Mouse (Mus musculus): ENCODE results near the gene Rbfox3. TPM values are rescaled to one million over a fixed set of nuclear protein-coding genes. Genes with fewer than 3 reads are reported as not detected.
A peak's percentile ranks its signal among the peaks of the same experiment; 100 is the strongest.

Rbfox3 gene
- polyA plus RNA-seq, 1 experiment from 2014 or later, result 0.26 TPM

DNA sequence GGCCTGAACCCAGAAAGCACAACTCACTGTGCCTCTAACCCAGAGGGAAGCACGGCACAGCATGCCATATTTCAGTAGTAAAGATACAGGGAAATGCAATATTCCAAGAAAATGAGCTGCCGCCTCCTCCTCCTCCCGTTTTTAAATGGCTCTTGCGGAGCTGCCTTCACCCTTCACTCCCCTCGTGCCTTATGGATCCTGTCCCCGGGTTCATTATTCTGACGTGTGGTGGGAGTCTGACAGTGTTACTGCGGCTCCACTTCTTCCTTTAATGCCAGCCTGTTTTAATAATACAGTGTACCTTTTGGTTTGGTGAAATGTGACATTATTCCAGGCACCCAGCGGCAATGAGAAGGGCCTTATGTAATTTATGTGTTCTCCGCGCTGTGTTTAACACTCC lies 97.5 kb downstream of the Rbfox3 start:
- Histone ChIP-seq H3K36me3 (no peaks in the 10 kb centered on the region), H3K4me1 (replicated peaks) (no peaks in the 10 kb centered on the region), H3K27ac (ENCODE audit: poor library complexity, severe bottlenecking) (no peak overlapping the region), H3K27me3 (replicated peaks) (peaks cover 7% of the 10 kb centered on the region; the same call in 1 of the 2 replicates), H3K9me3 (replicated peaks) (no peaks in the 10 kb centered on the region), H3K9ac (no peak overlapping the region), H3K4me3 (no peak overlapping the region), H3K4me2 (no peak overlapping the region)
- ATAC-seq (ENCODE audit: insufficient number of reproducible peaks, low FRiP score), result no peak
- WGBS, result 70% methylated on average over 11 of the region's 11 CpGs

DNA sequence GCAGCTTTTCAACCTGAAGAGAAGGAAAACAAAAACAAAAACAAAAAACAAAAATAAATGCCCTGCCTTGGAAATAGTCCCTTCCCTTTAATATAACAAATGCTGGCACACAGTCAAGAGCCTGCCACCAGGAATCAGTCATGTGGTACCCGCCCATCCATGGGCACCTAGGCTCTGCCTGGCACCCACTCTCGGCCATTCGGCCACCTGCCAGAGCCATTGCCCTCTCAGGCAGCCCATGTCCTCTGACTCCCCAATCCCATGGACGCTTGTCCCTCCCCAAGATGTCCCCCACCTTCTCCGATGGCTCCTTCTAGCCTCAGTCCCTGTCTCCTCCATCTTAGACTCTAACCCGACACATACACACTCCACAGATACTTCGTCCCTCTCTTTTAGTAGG lies 100.0 kb downstream of the Rbfox3 start:
- ATAC-seq (ENCODE audit: insufficient number of reproducible peaks, low FRiP score), result no peak
- Histone ChIP-seq H3K9ac (no peak overlapping the region), H3K4me2 (no peak overlapping the region), H3K4me3 (no peak overlapping the region), H3K4me1 (replicated peaks) (no peaks in the 10 kb centered on the region), H3K36me3 (no peaks in the 10 kb centered on the region), H3K9me3 (replicated peaks) (no peaks in the 10 kb centered on the region), H3K27me3 (replicated peaks) (peaks cover 14% of the 10 kb centered on the region; the same call in 1 of the 2 replicates), H3K27ac (ENCODE audit: poor library complexity, severe bottlenecking) (no peak overlapping the region)
- WGBS, result 76% methylated on average over 7 of the region's 7 CpGs

DNA sequence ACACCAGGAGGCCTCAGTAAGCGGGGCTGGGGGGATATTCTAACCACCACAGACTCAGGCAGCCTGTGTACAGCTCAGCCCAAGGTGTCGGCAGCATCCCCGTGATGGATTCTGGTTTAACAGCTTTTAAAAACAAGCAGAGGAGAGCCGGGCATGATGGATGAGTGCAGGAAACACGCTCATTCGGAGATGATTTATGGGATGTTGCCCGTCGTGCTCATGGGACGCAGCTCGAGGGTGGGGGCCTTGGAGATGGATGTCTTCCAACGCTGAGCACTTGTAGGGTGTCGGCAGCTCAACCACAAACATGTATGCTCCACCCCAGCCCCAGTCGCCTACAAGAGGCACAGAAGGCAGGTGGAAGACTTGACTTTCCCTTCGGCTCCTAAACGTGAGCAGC lies 103.9 kb downstream of the Rbfox3 start:
- no peak for ATAC-seq (ENCODE audit: insufficient number of reproducible peaks, low FRiP score)
- Histone ChIP-seq H3K36me3 (no peaks in the 10 kb centered on the region), H3K9me3 (replicated peaks) (no peaks in the 10 kb centered on the region), H3K4me1 (replicated peaks) (peaks cover 9% of the 10 kb centered on the region), H3K4me2 (no peak overlapping the region), H3K4me3 (no peak overlapping the region), H3K9ac (no peak overlapping the region), H3K27me3 (replicated peaks) (peaks cover 7% of the 10 kb centered on the region; the same call in 1 of the 2 replicates), H3K27ac (ENCODE audit: poor library complexity, severe bottlenecking) (no peak overlapping the region)
- 62% methylated on average over 15 of the region's 15 CpGs for WGBS

DNA sequence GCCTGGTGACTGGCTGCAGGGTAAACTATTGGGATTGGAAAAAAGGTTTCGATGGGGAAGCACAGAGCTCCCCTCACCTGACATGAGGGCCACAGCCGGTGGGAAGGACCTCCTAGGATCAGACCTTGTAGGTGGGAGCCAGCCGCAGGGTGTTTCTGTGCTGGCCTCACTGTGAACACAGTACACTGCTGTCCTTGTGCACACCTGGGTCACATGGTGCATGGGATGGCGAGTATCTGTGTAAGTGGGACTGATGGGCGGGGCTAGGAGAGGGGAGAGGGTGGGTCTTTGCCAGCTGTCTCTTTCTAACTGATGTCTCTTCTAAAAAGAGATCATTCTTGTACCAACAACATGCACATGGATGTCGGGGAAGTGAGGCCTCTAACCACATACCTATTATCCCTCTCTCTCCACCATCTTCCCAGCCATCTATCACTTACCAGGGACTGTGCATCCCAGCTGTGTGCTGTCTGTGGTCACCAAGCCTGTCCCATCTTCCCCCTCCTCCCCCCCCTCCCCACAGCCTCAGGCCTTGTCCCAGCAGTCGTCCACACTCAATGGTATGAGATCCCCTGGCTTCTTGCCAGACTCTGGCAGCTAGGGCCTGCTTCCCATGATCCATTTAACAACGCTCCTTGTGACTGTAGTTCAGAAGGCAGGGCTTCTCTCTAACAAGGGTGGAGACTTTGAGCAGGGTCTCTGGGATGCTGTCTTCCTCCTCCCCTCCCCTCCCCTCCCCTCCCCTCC lies 116.4 kb downstream of the Rbfox3 start:
- no peak overlapping the region for H3K4me3 ChIP-seq
- 54% methylated on average over 8 of the region's 8 CpGs for WGBS

DNA sequence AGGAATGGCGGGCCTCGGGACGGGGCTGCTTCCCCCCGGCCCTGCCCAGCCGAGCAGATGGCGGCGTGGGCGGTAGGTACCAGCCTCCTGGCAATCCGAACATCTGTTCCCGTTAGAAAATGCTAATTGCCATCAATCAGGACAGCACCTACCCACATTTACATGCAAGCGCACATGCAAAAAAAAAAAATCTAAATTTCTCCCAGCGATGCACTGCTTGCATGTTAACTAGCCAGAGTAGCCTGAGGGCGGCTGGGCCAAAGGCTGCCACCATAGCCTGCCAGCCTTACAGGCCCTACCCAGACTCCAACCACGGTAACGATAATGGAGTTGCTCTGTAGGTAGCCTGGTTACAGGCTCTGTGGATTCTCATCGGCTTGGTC lies 117.8 kb downstream of the Rbfox3 start:
- Histone ChIP-seq H3K9ac (no peak overlapping the region), H3K36me3 (no peaks in the 10 kb centered on the region), H3K4me2 (no peak overlapping the region), H3K9me3 (replicated peaks) (no peaks in the 10 kb centered on the region), H3K27me3 (replicated peaks) (no peaks in the 10 kb centered on the region), H3K4me3 (no peak overlapping the region), H3K4me1 (replicated peaks) (peaks cover 26% of the 10 kb centered on the region), H3K27ac (ENCODE audit: poor library complexity, severe bottlenecking) (no peak overlapping the region)
- ATAC-seq (ENCODE audit: insufficient number of reproducible peaks, low FRiP score), result no peak
- 85% methylated on average over 16 of the region's 16 CpGs for WGBS

More for the DNA sequence above, 116.4 kb downstream of the Rbfox3 start:
- H3K9me3 ChIP-seq (replicated peaks), result no peaks in the 10 kb centered on the region
- H3K27me3 ChIP-seq (replicated peaks), result no peaks in the 10 kb centered on the region
- 0 out of 2 replicates have a peak, but pooled peaks have one; percentile 70 for ATAC-seq (ENCODE audit: insufficient number of reproducible peaks, low FRiP score)
- H3K27ac ChIP-seq (ENCODE audit: poor library complexity, severe bottlenecking), result no peak overlapping the region
- peaks cover 26% of the 10 kb centered on the region for H3K4me1 ChIP-seq (replicated peaks)
- H3K9ac ChIP-seq, result no peak overlapping the region
- no peaks in the 10 kb centered on the region for H3K36me3 ChIP-seq
- no peak overlapping the region for H3K4me2 ChIP-seq

DNA sequence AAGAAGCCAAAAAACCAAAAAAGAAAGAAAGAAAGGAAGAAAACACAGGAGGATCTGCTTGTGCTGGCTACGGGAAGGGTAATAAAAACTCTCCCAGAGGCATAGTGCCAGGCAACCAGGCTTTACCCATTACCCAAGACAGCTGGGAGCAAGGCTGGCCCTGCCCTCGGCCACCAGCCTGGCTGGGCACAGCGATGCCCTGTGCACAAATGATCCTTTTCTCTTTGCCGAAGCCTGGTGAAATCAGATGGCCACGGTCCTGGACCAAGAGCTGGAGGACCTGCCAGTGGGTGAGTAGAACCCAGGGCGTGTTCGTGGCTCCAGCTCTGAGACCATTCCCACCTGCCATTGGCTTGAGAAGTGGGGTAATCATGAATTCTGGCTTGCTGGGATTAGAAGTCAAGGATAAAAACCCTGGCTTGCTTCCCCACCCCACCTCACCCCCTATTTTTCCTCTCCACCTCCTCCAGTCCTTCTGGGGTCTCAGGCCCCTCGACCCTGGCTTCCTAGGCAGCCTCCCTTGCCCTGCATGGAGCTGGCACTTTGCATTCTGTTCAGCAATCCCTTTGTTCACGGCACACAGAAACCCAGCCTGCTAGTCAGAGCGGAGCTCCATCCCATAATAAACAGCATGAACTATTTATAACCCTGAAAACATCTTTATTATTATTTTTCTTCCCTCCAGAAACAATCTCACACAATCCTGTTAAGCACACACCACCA lies 118.3 kb downstream of the Rbfox3 start:
- no peaks in the 10 kb centered on the region for H3K36me3 ChIP-seq
- 75% methylated on average over 10 of the region's 10 CpGs for WGBS

DNA sequence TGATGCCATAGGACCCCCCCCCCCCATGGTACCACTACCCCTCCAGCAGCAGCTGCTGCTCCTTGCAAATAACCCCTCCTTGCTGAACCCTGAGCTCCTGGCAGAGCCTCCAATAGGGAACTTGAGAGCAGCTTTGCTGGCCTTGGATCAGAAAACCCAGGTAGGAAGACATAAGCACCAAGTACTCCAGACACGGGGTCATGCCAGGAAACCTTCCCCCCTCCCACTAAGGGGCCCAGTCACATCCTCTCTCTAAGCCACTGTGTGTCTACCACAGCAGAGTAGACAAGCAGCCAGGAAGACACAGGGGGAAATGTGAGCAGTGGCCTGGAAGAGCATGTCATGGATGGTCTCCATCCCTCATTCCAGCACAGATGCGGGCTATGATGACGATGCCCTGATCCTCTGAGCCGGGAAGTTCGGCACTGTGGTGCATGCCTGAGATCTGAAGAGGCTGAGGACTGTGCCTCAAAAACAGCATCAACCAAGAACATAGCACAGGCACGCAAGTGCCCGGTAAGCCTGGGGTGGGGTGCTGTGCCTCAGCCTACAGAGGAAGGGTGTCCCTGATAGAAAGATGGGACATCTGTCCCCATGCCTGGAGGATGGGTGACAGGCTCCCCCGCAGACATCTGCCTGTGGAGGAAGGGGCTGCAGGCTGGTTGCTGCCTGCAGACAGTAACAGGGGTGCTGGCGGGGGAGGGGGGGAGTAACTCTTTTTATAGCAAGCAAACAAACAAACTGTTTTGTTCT lies 119.1 kb downstream of the Rbfox3 start:
- no peaks in the 10 kb centered on the region for H3K27me3 ChIP-seq (replicated peaks)
- H3K9ac ChIP-seq, result no peak overlapping the region
- 0 out of 2 replicates have a peak, but pooled peaks cover 4% of the 10 kb centered on the region for H3K9me3 ChIP-seq (replicated peaks)
- ATAC-seq (ENCODE audit: insufficient number of reproducible peaks, low FRiP score), result no peak
- H3K4me1 ChIP-seq (replicated peaks), result peaks cover 26% of the 10 kb centered on the region
- H3K27ac ChIP-seq (ENCODE audit: poor library complexity, severe bottlenecking), result no peak overlapping the region
- no peak overlapping the region for H3K4me3 ChIP-seq
- no peak overlapping the region for H3K4me2 ChIP-seq
- WGBS, result 69% methylated on average over 9 of the region's 9 CpGs
- no peaks in the 10 kb centered on the region for H3K36me3 ChIP-seq

More for the DNA sequence above, 118.3 kb downstream of the Rbfox3 start:
- Histone ChIP-seq H3K4me3 (no peak overlapping the region), H3K4me2 (no peak overlapping the region), H3K9me3 (replicated peaks) (no peaks in the 10 kb centered on the region), H3K9ac (no peak overlapping the region), H3K4me1 (replicated peaks) (peaks cover 26% of the 10 kb centered on the region), H3K27ac (ENCODE audit: poor library complexity, severe bottlenecking) (no peak overlapping the region), H3K27me3 (replicated peaks) (no peaks in the 10 kb centered on the region)
- ATAC-seq (ENCODE audit: insufficient number of reproducible peaks, low FRiP score), result no peak

DNA sequence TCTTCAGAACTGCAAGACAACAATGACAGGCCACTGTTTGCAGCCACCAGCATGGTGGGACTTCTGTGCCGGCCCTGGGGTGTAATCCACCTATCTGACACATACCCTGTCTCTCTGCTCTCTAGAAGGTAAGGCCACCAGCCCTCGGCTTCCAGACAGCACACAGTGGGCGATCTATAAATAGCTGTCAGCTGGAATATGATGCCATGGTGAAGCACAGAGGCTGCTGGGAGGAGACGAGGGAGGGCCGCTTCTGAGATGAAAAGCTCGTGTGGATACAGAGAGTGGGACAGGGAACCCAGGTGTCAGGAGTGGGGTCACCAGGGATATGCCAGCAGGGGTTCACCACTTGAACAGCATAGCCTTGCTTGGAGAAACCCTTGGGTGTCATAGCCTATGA lies 120.0 kb downstream of the Rbfox3 start:
- Histone ChIP-seq H3K36me3 (no peaks in the 10 kb centered on the region), H3K27ac (ENCODE audit: poor library complexity, severe bottlenecking) (peak overlapping the region; percentile 64), H3K4me2 (0 out of 2 replicates have a peak overlapping the region, but pooled peaks have one; percentile 7), H3K4me3 (no peak overlapping the region), H3K27me3 (replicated peaks) (no peaks in the 10 kb centered on the region), H3K9ac (no peak overlapping the region; the same call in 1 of the 2 replicates), H3K4me1 (replicated peaks) (peaks cover 26% of the 10 kb centered on the region), H3K9me3 (replicated peaks) (0 out of 2 replicates have a peak, but pooled peaks cover 4% of the 10 kb centered on the region)
- 0 out of 2 replicates have a peak, but pooled peaks have one; percentile 51 for ATAC-seq (ENCODE audit: insufficient number of reproducible peaks, low FRiP score)
- WGBS, result 27% methylated on average over 6 of the region's 6 CpGs

DNA sequence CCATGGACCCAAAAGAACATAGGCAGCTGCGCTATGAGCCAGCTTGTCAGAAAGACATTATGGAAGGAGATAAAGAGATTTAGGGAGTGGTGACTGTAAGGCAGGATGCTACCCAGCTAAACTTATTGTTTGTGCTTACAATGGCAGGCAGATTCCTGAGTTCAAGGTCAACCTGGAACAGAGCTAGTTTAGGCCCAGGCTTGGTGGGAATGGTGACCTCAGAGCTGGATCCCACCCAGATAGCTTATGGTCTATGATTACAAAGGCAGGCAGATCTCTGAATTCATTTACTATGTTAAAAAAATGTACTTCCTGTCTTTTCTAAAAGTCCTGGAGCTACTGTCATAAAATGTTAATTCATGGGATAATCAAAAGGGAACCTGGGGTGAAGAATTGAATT lies 123.3 kb downstream of the Rbfox3 start:
- Histone ChIP-seq H3K9me3 (replicated peaks) (0 out of 2 replicates have a peak, but pooled peaks cover 4% of the 10 kb centered on the region), H3K27ac (ENCODE audit: poor library complexity, severe bottlenecking) (no peak overlapping the region), H3K4me2 (no peak overlapping the region), H3K4me1 (replicated peaks) (peaks cover 16% of the 10 kb centered on the region), H3K9ac (no peak overlapping the region), H3K4me3 (no peak overlapping the region), H3K36me3 (no peaks in the 10 kb centered on the region), H3K27me3 (replicated peaks) (no peaks in the 10 kb centered on the region)
- WGBS, result 90% methylated on average over 1 of the region's 1 CpGs
- no peak for ATAC-seq (ENCODE audit: insufficient number of reproducible peaks, low FRiP score)

DNA sequence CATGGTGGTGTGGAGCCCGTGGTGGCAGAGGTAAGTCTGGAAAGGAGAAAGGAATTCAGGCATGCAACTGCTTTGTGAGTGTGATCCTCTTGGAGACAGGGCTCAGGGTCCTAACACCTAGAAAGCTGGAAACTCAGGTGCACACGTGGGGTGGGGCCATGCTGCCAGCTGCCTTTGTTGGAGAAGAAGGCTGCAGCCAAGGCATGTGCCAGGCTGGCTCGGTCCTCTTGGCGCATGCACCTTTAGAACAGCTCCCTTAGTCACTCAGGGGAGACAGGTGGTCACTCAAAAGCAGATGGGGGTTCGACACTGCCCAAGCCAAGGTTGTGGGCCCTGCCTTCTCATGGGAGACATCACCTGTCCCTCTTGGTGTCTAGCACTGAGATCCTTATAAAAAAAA lies 128.7 kb downstream of the Rbfox3 start:
- no peak for ATAC-seq (ENCODE audit: insufficient number of reproducible peaks, low FRiP score)
- WGBS, result 80% methylated on average over 5 of the region's 5 CpGs

DNA sequence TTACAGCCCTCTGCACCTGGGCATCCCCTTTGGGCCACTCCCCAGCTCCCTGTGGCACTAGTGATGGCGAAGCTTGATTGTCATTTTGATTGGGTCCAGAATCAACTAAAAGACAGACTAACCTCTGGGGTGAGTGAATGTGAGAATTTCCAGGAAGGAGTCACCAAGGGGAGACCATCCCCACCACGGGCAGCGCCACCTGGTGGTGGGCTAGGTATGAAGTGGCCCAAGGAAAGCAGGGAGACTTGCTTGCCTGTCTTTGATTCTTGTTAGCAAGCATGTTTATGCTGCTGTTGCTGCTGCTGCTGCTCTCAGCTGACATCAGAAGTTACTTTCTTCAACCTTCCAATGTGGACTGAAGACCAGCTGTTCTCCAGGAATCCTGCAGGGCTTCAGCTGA lies 135.6 kb downstream of the Rbfox3 start:
- WGBS, result 12% methylated on average over 3 of the region's 3 CpGs
- H3K9ac ChIP-seq, result no peak overlapping the region
- no peak overlapping the region for H3K27ac ChIP-seq (ENCODE audit: poor library complexity, severe bottlenecking)
- no peak overlapping the region for H3K4me3 ChIP-seq
- H3K27me3 ChIP-seq (replicated peaks), result peaks cover 20% of the 10 kb centered on the region
- ATAC-seq (ENCODE audit: insufficient number of reproducible peaks, low FRiP score), result no peak
- H3K4me2 ChIP-seq, result no peak overlapping the region
- H3K4me1 ChIP-seq (replicated peaks), result no peaks in the 10 kb centered on the region; the same call in 1 of the 2 replicates
- no peaks in the 10 kb centered on the region for H3K36me3 ChIP-seq
- H3K9me3 ChIP-seq (replicated peaks), result no peaks in the 10 kb centered on the region

More for the DNA sequence above, 128.7 kb downstream of the Rbfox3 start:
- H3K27me3 ChIP-seq (replicated peaks), result peaks cover 4% of the 10 kb centered on the region; the same call in 1 of the 2 replicates
- no peak overlapping the region for H3K9ac ChIP-seq
- no peaks in the 10 kb centered on the region for H3K4me1 ChIP-seq (replicated peaks)
- H3K27ac ChIP-seq (ENCODE audit: poor library complexity, severe bottlenecking), result no peak overlapping the region
- H3K9me3 ChIP-seq (replicated peaks), result 0 out of 2 replicates have a peak, but pooled peaks cover 4% of the 10 kb centered on the region
- no peak overlapping the region for H3K4me3 ChIP-seq
- H3K36me3 ChIP-seq, result no peaks in the 10 kb centered on the region
- no peak overlapping the region for H3K4me2 ChIP-seq

All from heart, embryonic 12.5 days (tissue).